Mouse (Mus musculus) c-Kit-negative CD71-positive TER-119-positive erythroid progenitor cells, embryonic 14.5 days (primary cell): ENCODE results near the gene Rpl12.
"Not testable (repeated sequence)": the region's sequence is repeated elsewhere in the genome, so short reads cannot be mapped to it uniquely, and the experiment has no call there.

Source experiments
- DNase-seq: peaks from one replicate; pipeline ENCODE4 v3.0.0-alpha.2; 2013; ENCODE audit warnings: low read depth, low spot score

The Rpl12 gene

DNA sequence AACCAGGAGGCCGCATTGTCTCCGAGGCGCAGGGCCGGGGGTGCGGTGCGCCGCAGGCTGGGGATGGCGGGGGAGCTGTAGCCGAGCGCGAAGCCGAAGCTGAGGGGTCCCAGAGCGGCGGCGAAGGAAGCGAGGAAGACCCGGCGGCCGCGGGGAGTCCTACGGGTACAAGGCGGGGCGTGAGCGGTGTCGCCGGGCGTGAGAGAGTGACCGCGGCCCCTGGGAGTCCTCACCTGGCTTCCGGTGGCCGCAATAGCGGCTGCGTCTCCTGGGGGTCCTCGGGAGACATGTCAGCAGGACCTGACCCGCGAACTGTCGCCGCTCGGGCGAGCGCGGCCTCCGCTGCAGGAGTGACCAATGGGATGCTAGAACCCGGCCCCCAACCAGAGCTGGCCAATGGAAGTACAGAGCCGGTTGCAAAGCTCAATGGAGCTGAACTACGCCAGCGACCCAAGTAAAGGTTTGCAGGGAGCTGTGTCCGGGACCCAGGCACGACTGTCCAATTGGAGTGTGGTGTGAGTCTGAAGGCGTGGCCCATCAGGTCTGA, 20.4 kb downstream of the Rpl12 start, which contains the start of gene Slc2a8:
Gene Slc2a8, minus strand, starts transcription at position 359 of the 547 bp plus-strand sequence.
- DNase-seq: peak; percentile 73

DNA sequence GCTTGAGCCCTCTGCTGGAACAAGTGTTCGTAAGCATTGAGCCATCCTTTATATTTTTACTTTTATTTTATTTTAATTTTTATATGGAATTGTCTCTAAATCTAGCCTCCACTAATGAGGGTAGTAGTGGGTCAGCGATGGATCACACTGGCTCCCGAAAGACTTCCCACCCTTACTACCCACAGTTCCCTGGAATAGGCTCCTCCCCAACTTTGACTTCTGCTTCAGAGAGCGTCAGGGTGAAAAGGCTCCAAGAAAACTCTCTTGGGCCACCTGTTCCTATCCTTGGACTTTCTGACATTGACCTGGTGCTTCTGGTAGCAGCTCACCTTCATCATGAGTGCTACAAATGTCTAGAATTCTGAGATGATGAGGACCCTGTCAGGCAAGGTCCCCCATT, 21.3 kb downstream of the Rpl12 start:
- DNase-seq: no peak

DNA sequence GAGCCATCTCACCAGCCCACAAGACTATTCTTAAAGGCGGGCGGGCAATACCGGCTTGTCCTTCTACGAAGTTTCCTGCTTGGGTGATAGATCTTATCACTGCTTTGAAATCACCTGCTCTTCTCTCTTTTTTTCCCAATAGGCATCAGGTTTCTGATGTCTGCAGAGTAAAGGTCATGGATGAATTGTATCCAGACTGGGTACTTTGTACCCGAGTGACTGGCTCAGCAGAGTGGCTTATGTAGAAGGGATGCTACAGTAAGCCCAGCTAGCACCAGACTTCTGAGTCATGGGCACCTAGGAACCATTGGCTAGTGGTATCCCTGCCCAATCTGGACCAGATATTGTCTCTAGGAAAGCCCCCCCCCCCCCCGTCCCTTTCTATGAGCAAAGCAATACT, 22.3 kb downstream of the Rpl12 start:
- DNase-seq: no peak

DNA sequence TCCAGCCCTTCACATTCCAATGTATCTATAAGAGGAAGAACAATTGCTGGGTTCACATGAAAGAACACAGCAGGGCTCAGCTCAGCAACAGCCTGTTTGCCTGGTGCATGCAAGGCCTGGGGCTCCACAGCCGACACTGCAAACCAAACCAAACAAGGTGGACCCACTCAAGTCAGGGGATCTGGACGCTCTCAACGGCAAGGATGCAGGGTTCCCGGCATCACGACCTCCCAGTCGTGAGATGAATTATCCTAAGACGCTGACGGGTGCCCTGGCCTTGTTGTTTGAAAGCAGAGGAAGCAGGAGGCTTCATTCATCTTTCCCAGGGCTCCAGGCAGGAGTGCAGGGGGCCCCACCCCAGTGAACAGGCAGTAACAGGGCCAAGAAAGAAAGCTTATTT, 24.5 kb downstream of the Rpl12 start:
- DNase-seq: no peak

DNA sequence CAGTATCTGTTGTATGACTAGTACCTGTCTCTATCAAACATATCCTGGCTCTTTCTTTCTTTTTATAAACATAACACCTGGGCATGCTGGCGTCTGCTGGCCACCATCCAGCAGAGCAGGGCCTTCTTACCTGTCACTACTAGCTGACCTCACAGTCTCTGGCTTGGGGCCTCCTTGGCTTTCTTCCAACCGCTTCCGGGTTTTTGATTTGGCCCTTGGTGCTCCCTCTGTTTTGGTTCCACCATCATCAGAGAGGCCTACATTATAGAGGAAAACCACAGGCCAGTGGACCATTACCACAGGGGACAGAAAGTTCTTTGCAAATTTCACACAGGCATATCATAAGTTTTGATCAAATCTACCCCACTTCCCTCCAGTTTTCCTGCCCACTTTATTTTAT, 28.0 kb downstream of the Rpl12 start:
- DNase-seq: no peak

DNA sequence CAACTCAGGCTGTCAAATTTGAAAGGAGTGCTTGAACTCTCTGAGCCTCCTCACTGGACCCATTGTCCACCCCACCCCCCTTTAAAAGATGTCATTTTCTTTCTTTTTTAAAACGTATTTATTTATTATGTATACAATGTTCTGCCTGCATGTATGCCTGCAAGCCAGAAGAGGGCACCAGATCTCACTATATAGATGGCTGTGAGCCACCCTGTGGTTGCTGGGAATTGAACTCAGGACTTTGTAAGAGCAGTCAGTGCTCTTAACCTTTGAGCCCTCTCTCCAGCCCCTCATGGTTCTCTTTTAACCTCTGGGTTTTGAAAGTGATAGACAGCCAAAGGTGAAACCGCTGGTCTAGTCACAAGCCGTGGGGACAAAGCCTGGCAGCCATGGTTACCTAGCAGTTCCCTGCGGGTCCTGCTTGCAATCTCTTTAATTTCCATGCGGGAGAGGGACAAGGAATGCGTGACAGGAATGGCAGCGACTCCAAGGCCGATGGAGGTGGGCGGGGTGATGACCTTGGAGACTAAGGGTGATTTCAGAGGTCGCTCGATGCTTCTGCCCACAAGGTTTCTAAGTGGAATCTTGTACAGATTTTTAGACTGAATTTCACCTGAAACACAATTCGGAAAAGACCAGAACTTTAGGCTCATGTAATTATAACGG, 28.9 kb downstream of the Rpl12 start:
- DNase-seq: no peak

DNA sequence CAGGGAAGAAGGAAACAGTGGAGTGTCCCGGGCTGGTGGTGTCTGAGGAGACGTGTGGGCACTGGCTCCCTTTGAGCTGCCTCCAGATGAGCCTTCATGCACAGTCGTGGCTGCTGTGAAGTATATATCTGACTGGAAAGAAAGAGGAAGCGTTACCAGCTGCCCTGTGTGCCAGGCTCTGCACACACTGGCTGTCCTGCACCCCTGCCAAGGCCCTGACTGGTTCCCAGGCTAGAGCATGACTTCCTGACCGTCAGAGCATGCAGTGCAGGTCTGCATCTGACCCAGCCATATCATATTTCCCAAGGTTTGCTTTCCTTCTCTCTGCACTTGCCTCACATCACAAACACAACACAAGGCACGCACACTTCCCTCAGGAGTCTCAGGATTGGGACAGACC, 30.8 kb downstream of the Rpl12 start:
- DNase-seq: no peak

DNA sequence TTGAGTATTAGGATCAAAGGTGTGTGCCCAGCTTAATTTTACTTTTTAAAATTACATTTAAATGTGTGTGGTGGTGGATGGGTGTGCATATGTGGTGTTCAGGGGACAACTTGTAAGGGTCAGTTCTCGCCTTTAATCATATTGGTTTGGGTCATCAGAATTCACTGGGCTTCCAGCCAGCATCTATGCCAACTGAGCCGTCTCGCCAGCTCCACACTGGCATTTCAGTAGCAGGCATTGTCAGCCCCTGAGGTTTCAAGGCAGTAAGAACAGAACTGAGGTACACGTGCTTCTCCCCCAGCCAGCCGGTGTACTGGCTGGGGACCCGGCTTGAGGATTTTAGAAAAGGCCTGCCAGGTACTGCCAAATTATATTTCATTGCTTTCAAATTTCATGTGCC, 35.7 kb downstream of the Rpl12 start:
- DNase-seq: no peak

DNA sequence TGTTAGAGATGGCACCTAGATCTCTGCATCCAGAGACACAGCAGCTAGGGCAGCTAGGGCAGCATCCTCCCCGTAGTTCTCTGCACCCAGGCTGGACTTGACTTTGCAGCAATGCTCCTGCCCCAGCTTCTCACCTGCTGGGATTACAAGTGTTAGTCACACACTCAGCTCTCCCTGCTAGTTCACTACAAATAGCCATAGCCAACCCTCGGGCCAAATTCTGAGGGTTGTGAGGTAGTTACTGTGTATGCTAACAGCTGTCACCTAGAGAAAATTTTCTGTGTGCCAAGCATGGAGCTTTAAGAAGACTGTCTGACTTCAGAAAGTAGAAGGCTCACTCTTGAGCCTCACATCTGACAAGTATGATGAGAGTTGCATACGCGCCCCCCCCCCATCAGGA, 36.4 kb downstream of the Rpl12 start:
- DNase-seq: no peak

DNA sequence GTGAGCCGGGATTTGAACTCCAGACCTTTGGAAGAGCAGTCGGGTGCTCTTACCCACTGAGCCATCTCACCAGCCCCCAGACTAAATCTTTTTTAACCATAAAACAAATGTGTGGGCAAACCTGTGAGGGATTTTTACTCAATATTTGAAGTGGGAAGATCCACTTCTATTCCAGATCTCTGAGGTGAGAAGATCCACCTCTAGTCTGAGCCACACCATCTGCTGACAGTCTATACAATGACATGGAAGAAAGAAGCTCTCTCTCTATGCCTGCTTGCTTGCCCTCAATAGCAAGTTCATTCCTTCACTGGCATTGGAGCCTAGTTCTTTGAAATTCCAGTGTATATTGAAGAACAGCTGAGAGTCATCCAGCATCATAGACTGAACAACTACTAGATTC, 38.4 kb downstream of the Rpl12 start:
- DNase-seq: no peak

DNA sequence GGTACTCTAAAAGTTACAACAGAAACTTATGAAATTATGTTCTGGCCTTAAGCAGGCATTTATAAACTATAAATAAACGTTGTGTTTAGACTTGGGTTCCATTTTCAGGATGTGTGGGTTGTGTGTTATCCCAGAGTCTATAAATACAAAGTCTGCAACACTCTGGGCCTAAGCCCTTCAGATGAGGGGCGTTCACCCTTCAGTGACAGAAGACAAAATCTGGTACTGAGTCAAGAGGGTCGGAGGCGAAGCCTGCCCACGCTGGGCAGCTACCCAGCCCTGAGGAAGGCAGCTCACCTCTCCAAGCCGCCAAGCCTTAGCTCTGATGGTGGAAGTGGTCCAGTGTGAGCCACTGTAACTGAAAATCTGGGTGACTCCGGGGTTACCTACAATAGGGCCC, 40.8 kb downstream of the Rpl12 start:
- DNase-seq: no peak

DNA sequence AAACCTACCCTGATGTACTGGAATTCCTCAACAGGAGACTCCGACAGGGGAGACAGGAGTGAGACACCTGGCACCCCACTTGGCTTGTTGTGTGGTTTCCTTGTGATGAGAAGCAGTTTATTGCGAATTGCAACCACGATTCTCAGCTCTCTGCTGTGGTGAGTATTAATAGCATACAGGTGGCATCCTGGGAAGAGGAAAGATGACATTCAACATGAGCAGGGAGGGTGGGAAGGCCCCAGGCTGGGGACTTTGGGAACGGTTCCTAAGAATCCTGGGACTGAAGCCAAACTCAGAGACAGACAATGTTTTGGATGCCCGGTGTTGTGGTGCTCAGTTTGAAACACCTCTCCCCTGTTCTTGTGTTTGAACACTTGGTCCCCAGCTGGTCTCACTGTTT, 43.7 kb downstream of the Rpl12 start:
- DNase-seq: no peak

DNA sequence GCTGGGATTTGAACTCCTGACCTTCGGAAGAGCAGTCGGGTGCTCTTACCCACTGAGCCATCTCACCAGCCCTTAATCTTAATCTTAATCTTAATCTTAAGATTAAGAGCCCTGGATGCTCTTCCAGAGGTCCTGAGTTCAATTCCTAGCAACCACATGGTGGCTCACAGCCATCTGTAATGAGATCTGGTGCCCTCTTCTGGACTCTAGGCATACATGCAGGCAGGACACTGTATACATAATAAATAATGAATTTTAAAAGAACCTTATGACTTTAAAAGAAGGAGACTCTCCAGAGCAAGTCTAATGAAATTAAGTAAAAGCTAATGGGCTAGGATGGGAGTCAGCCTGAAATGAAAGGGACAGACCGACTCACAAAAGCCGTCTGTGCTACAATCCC, 47.7 kb downstream of the Rpl12 start:
- not testable (repeated sequence) for DNase-seq

DNA sequence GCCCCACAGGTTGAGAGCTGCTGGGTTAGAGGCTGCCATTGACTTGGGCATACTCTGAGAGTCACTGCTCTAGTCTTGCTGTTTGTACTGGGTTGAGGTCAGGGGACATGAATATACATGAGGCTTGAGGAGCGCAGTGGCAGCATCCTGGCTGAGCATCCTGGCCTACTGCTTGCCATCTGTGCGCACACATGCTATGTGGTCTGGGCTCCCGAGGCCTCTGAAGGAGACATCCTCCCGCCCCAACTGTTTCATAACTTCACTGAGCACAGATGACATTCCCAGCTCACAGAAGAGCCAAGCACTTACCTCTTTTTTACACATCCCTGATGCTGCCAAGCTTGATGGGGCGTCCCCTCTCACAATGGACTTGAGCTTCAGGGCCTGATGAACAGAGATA, 53.5 kb downstream of the Rpl12 start:
- DNase-seq: no peak
